Mouse (Mus musculus) G1E (cell line): ENCODE results near the gene Snx27.

Source experiments
- CTCF ChIP-seq: IDR thresholded peaks from 2 replicates; pipeline ENCODE4 v1.5.1; 2012; ENCODE audit warnings: low read depth, low read length, inconsistent platforms, mixed read lengths
- GATA1 ChIP-seq: IDR thresholded peaks from 2 replicates; pipeline ENCODE4 v1.6.1; 2012; ENCODE audit warnings: borderline replicate concordance, low read length, inconsistent platforms, mixed read lengths
- GATA2 ChIP-seq: IDR thresholded peaks from 2 replicates; pipeline ENCODE4 v1.6.1; 2012; ENCODE audit warnings: low read depth, low read length, inconsistent platforms, borderline replicate concordance
- POLR2AphosphoS5 ChIP-seq: IDR thresholded peaks from 2 replicates; pipeline ENCODE4 v1.6.1; 2012; ENCODE audit warnings: low read depth, low read length, inconsistent platforms; ENCODE audit not compliant: insufficient replicate concordance
- TAL1 ChIP-seq: conservative IDR thresholded peaks from 2 replicates; pipeline ENCODE4 v1.6.1; 2012; ENCODE audit warnings: low read depth, low read length, inconsistent platforms, mixed read lengths

- TF ChIP-seq GATA1 (no peak), CTCF (no peak), TAL1 (no peak), GATA2 (no peak), POLR2AphosphoS5 (no peak)
Observed at GRCm38 (mm10) chr3:94477444-94477843, 105.1 kb downstream of the Snx27 start.
